Mouse (Mus musculus): ENCODE measurements at regions not wholly inside any gene's neighbourhood (a gene's known extent, or its start where the extent isn't known, plus 50 kb on each side); places are given as distances from the start of the nearest gene placed in this dataset.
A peak's percentile ranks its signal among the peaks of the same experiment; 100 is the strongest.

DNA sequence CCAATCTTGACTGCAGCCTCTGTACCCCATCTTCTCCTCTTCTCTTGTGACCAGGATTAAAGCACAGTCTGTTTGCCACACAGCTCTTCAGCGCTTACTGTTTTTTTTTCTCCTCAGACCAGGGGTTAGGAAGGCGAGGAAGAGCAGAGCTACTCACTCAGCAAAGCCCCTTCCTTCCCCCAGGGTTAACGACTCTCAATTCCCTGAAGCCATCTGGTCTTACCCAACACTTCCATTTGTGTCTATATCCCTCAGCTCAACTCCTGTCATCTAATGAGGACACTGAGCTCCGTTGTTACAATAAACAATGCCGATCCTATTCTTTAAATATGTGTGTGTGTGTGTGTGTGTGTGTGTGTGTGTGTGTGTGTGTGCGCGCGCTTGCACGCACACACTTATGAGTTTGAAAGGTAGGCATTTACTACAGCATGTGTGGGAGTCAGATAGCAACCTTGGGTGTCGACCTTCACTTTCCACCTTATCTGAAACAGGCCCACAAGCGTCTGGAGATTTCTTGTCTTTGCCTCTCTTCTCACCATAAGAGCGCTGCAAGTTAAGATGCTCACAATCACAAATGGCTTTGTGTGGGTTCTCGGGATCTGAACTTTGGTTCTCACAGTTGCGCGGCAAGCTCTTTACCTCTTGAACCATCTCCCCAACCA lies 79.3 kb upstream of the Six2 start:
- DNase-seq (ENCODE audit: low read depth, low spot score): no peak

- DNase-seq (ENCODE audit: low read depth, low spot score): peak; percentile 34
Measured at GRCm38 (mm10) chr17:85766556-85766955, 78.5 kb upstream of the Six2 start.

- DNase-seq (ENCODE audit: low read depth, low spot score): no peak
Measured at GRCm38 (mm10) chr17:85758581-85759098, 70.6 kb upstream of the Six2 start.

GRCm38 (mm10) chr17:85757647-85758046 lies 69.6 kb upstream of the Six2 start:
- DNase-seq (ENCODE audit: low read depth, low spot score): no peak

DNA sequence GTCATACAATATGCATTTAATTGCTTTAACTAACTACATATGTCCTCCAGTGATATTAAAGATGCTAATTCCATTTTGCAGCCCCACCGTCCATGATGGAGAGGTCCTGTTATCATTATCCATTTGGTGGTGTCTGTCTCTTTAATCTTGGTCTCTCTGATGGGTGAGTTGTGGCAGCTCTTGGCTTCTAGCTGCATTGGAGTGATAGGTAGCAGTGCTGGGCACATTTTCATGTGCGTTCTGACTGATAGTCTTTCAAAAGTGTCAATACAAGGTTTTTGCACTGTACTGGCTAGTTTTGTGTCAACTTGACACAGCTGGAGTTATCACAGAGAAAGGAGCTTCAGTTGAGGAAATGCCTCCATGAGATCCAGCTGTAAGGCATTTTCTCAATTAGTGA lies 67.5 kb upstream of the Six2 start:
- no peak for DNase-seq (ENCODE audit: low read depth, low spot score)

- no peak for DNase-seq (ENCODE audit: low read depth, low spot score)
Measured at GRCm38 (mm10) chr17:85748649-85749081, 60.6 kb upstream of the Six2 start.

- no peak for DNase-seq (ENCODE audit: low read depth, low spot score)
Measured at GRCm38 (mm10) chr17:85747976-85748648, 60.0 kb upstream of the Six2 start.
